Mouse (Mus musculus): ENCODE data around the gene Ptpro.

Ptpro gene

DNA sequence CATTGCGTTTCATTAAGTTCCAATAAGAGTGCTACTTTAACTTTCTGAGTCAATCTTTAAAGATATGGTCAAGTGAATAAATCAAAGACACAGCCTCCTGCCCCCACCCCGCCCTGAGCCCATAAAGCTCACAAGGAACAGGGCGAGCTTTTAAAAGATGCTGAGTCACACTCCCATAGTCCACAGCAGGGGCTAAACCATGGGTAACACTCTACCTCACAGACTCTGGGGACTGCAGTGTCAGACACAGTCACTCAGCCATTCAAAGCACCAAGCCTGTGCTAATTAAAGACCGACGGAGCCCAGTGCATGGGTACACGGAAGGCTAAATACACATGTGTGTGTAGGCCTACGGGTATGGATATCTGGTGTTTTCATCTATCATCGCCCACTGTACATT lies 251.3 kb downstream of the Ptpro start:
- DNase-seq, result no peak

DNA sequence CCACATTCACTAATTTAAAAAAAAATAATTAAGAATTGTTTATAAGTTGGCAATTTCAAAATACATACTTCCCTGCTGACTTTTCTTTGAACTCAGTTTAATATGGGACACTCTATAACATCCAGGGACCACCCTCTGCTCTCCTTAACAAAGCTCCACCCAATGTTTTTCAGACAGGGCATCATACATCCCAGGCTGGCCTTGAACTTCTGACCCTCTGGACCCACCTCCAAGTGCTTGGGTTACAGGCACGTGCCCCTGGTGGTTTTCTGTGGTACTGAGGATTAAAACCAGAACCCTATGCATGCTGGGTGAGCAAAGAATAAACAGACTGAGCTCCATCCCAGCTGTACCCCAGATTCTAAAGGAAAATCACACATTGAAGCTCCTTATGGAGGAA lies 251.9 kb downstream of the Ptpro start:
- no peak for DNase-seq

DNA sequence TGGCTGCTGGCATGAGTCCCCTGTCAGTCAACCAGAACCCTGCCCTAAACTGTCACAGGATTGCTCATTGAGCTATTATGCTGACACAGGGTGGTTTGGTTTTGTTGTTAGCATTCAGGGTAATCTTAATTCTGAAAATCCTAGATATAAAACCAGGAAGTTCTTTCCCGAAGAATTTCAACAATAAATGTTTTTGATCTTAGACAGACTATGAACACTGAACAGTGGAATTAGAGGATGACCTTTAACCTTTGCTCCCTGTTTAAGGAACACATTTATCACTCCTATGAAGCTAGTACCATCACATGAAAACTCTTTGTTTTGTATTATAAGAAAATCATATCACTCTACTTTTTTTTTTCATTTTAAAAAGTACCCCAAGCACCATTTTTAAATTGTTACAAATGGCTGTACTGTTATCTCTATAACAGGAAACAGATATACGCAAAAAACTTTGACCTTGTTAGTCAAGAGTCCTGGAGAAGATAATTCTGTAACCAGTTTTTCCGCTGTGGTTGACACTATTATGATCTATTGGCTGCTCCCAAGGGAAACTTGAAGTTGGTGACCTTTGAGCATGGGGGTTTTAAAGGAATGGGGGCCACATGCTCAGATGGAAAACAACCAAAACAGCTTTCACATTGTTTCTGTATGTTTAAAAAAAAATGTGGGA lies 253.6 kb downstream of the Ptpro start:
- DNase-seq, result no peak

DNA sequence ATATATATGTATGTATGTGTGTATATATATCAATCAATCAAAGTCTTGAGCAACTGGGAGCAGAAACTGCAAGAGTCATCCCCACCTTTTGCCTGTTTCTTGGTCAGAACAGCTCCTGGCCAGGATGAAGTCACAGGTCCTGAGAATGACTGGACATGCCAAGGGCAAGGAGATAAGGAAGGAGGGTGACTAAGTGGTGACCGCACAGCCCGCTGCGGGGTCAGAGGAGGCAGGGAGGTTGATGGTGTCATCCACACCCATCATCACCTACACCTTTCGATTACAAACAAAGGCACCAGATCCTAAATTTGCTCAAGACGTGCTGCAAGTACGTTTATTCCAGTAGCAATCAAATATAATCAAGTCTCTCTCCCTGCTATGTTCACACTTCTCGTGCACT lies 254.4 kb downstream of the Ptpro start:
- DNase-seq, result no peak

DNA sequence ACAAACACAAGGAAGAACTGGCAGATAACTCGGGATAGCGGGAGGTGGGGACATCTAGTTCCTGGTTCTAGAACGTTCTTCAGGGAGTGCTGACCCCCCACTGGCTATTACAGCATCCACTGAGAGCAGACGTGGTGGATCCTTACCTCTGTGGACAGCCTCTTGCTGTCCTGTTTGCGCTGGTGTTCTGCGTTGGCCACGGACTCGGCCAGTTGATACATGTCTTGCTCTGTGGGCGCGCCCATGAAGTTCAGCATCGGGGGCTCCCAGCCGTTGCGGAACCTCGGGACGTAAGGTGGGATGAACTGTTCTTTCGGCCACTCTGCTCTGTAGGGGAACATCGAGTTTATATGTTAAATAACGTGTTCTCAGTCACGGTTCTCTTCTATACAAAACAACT lies 256.8 kb downstream of the Ptpro start:
- no peak for DNase-seq

DNA sequence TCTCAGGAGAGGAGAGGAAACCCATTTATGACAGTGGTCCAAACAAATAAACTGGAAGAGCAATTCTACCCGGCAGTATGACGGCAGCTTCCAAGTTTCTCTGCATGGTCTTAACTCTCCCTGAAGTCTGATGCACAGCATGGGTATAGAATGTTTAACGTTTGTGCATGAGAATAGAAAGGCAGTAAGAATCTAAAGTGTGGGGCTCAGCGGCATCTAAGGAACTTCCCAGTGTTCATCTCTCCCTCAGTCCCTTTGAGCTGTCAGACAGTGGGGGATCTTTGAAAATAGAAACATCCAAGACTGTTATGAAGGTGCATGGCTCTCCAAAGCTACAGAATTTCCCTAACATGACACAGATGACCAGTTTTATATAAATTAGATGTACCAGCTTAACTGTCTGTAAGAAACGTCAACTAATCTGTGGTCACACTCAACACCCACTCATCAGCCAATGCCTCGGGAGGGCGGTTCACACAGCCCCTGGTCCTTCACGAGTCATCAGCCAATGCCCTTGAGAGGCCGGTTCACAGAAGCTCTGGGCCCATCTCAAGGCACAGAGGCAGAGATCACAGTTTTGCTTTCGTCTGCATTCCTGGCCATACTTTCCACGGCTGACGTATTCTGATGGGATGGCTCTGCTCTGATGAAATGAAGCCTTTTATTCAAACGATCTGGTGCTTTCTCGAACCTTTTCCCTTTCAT lies 257.4 kb downstream of the Ptpro start:
- no peak for DNase-seq

DNA sequence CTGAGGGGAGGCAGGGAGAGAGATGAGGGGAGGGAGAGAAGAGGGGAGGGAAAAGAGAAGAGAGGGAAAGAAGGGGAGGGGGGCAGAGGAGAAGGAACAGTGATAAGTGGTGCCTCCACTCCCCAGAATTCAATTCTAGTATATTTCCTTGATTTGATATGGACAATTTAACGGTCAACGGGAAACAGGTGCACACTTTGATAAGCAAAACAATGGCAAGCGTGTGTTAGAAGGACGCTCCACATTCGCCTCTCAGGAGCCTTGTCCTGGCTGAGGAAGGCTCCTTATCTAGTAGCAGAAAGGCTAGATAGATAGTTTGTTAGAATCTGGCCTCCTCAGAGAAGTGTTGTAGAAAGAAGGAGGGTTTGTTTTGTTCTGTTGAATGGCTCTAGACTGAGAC lies 260.6 kb downstream of the Ptpro start:
- no peak for DNase-seq

Measured in kidney, adult 9 months (tissue).